Mouse (Mus musculus): Measurements from ENCODE around the gene Hspa2.
"Not testable (repeated sequence)": the region's sequence is repeated elsewhere in the genome, so short reads cannot be mapped to it uniquely, and the experiment has no call there.

The Hspa2 gene

GRCm38 (mm10) chr12:76434111-76434510, 30.1 kb downstream of the Hspa2 start:
- no peak for DNase-seq (ENCODE audit: low spot score)

GRCm38 (mm10) chr12:76435084-76435483, 31.1 kb downstream of the Hspa2 start:
- no peak for DNase-seq (ENCODE audit: low spot score)

- DNase-seq (ENCODE audit: low spot score), result no peak
These were observed 31.6 kb downstream of the Hspa2 start for GRCm38 (mm10) chr12:76435549-76435948.

GRCm38 (mm10) chr12:76443488-76443887, 39.5 kb downstream of the Hspa2 start:
- DNase-seq (ENCODE audit: low spot score), result not testable (repeated sequence)

- DNase-seq (ENCODE audit: low spot score), result no peak
These were observed 40.4 kb downstream of the Hspa2 start for GRCm38 (mm10) chr12:76444359-76444772.

- no peak for DNase-seq (ENCODE audit: low spot score)
These were observed 40.9 kb downstream of the Hspa2 start for GRCm38 (mm10) chr12:76444862-76445261.

- DNase-seq (ENCODE audit: low spot score), result no peak
These were observed 42.2 kb downstream of the Hspa2 start for GRCm38 (mm10) chr12:76446201-76446600.

- DNase-seq (ENCODE audit: low spot score), result no peak
These were observed 44.2 kb downstream of the Hspa2 start for GRCm38 (mm10) chr12:76448127-76448526.

- DNase-seq (ENCODE audit: low spot score), result no peak
These were observed 48.2 kb downstream of the Hspa2 start for GRCm38 (mm10) chr12:76452203-76452602.
